Mouse (Mus musculus) CD4-positive, CD25-positive, alpha-beta regulatory T cell, adult 4 months (primary cell): ENCODE measurements around the gene Slc4a8. TPM values are rescaled to one million over a fixed set of nuclear protein-coding genes. Genes with fewer than 3 reads are reported as not detected.
"Not testable (repeated sequence)": the region's sequence is repeated elsewhere in the genome, so short reads cannot be mapped to it uniquely, and the experiment has no call there.

Experiments used
- ATAC-seq: one replicate; pipeline ENCODE4 v1.8.0; 2017
- polyA plus RNA-seq, 2 experiments: library from polyadenylated mRNA; unstranded; fragments of 100-300 nt; shearing (Covaris generic); gene quantifications; one replicate each; pipeline ENCODE4 v1.2.1; 2017

The Slc4a8 gene
- polyA plus RNA-seq, 2 experiments from 2014 or later: 5.7 to 7.7 TPM

- no peak for ATAC-seq
Measured at GRCm38 (mm10) chr15:100746478-100747120, 14.9 kb upstream of the Slc4a8 start.

- peak; percentile 18 for ATAC-seq
Measured at GRCm38 (mm10) chr15:100747121-100747963, 14.2 kb upstream of the Slc4a8 start.

GRCm38 (mm10) chr15:100748584-100748983 lies 13.0 kb upstream of the Slc4a8 start:
- no peak for ATAC-seq

- peak; percentile 80 for ATAC-seq
Measured at GRCm38 (mm10) chr15:100749751-100750538, 11.6 kb upstream of the Slc4a8 start.

GRCm38 (mm10) chr15:100752439-100752838 lies 9.1 kb upstream of the Slc4a8 start:
- no peak for ATAC-seq

GRCm38 (mm10) chr15:100753045-100753444 lies 8.5 kb upstream of the Slc4a8 start:
- no peak for ATAC-seq

- ATAC-seq: no peak
Measured at GRCm38 (mm10) chr15:100754041-100754440, 7.5 kb upstream of the Slc4a8 start.

- peak; percentile 70 for ATAC-seq
Measured at GRCm38 (mm10) chr15:100754805-100755497, 6.6 kb upstream of the Slc4a8 start.

GRCm38 (mm10) chr15:100755498-100755859 lies 6.1 kb upstream of the Slc4a8 start:
- ATAC-seq: no peak

GRCm38 (mm10) chr15:100755881-100756624 lies 5.5 kb upstream of the Slc4a8 start:
- ATAC-seq: no peak

- peak; percentile 11 for ATAC-seq
Measured at GRCm38 (mm10) chr15:100757527-100757978, 4.0 kb upstream of the Slc4a8 start.

- no peak for ATAC-seq
Measured at GRCm38 (mm10) chr15:100759286-100759685, 2.3 kb upstream of the Slc4a8 start.

GRCm38 (mm10) chr15:100761036-100761418 lies 520 bp upstream of the Slc4a8 start:
- ATAC-seq: peak; percentile 56

GRCm38 (mm10) chr15:100762649-100763048 lies 1.1 kb downstream of the Slc4a8 start:
- ATAC-seq: no peak

- ATAC-seq: no peak
Measured at GRCm38 (mm10) chr15:100764163-100764951, 2.8 kb downstream of the Slc4a8 start.

GRCm38 (mm10) chr15:100766826-100767225 lies 5.3 kb downstream of the Slc4a8 start:
- no peak for ATAC-seq

- ATAC-seq: no peak
Measured at GRCm38 (mm10) chr15:100767851-100768250, 6.3 kb downstream of the Slc4a8 start.

GRCm38 (mm10) chr15:100769023-100769422 lies 7.5 kb downstream of the Slc4a8 start:
- ATAC-seq: not testable (repeated sequence)

- ATAC-seq: no peak
Measured at GRCm38 (mm10) chr15:100770338-100770737, 8.8 kb downstream of the Slc4a8 start.

GRCm38 (mm10) chr15:100772685-100773084 lies 11.1 kb downstream of the Slc4a8 start:
- no peak for ATAC-seq

GRCm38 (mm10) chr15:100773859-100774258 lies 12.3 kb downstream of the Slc4a8 start:
- not testable (repeated sequence) for ATAC-seq
